Mouse (Mus musculus) cortical plate, adult 2 months (tissue): ENCODE data around the gene Sco1.

Experiments
- CTCF ChIP-seq: fragments of 200-500 bp; IDR thresholded peaks from 2 replicates; pipeline ENCODE4 v1.5.1; 2011; ENCODE audit warnings: mild to moderate bottlenecking, control low read depth, low read length; ENCODE audit not compliant: insufficient read depth; ENCODE audit errors: extremely low read depth
- POLR2A ChIP-seq: fragments of 200-500 bp; IDR thresholded peaks from 2 replicates; pipeline ENCODE4 v1.6.1; 2011; ENCODE audit warnings: mild to moderate bottlenecking, low read length, control low read depth; ENCODE audit not compliant: insufficient read depth; ENCODE audit errors: extremely low read depth

- no peak for TF ChIP-seq CTCF
- no peak for TF ChIP-seq POLR2A
Measured at GRCm38 (mm10) chr11:67034775-67035485, 17.5 kb upstream of the Sco1 start.
